Mouse (Mus musculus) retina, adult 2 months (tissue): ENCODE data around the gene Chmp6.

ENCODE experiments used
- DNase-seq: peaks from one replicate; pipeline ENCODE4 v3.0.0-alpha.2; 2012; ENCODE audit warnings: low read depth, low spot score

The Chmp6 gene

DNA sequence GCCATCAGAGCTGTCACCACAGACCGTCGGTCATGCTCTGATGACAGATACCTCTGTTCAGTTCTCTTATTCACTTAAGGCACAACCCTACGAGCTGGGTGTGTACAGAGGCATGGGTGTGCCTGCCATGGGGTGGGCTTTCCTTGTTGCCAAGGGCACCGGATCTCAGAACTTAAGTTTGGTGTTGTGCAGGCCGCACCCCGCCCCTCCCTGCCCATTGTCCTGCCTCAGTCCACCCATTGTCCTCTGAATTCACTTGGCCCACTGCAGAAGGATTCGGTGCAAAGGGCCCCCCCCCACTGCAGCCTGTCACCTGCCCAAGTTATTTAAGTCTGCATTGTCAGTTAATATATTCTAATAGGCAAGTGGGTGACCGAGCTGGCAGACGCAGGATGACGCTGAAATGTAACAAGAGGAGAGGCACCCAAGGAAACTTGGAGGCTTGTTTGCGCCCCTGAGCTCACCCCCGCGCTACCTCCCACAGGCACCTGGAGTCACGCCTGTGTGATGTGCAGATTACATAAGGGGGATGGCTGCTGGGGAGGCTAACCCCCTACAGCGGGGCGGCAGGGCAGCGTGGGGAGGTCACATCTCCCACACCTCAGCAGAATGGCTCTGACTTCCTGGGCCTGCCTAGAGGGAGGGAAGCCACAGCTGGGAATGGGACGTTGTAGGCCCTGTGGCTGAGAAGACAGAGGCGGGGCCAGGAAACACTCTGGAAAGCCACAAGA, 24.7 kb downstream of the Chmp6 start:
- DNase-seq, result no peak

GRCm38 (mm10) chr11:119939073-119939710, 26.0 kb downstream of the Chmp6 start:
- DNase-seq, result no peak

- no peak for DNase-seq
These were observed 26.5 kb downstream of the Chmp6 start for GRCm38 (mm10) chr11:119939711-119940106.

DNA sequence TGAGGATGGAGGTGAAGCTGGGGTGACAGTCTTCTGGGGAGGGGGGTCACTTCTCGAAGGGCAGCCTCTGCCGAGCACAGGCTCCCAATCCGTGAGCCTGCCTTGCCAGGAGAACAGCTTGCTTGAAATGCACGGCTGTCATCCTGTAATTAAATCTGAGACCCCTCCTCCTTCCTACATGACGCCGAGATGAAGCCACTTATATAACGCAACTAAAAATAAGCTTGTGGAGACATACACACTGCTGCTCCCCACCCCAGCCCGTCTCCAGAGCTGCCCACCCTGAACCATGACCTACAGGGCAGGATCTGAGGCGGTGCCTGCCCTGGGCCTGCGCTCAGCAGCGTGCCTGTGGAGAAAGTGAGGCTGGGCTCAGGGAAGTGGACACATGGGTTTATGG, 26.9 kb downstream of the Chmp6 start:
- no peak for DNase-seq

GRCm38 (mm10) chr11:119941794-119942193, 28.6 kb downstream of the Chmp6 start:
- DNase-seq, result no peak

GRCm38 (mm10) chr11:119942201-119942726, 29.0 kb downstream of the Chmp6 start:
- no peak for DNase-seq

DNA sequence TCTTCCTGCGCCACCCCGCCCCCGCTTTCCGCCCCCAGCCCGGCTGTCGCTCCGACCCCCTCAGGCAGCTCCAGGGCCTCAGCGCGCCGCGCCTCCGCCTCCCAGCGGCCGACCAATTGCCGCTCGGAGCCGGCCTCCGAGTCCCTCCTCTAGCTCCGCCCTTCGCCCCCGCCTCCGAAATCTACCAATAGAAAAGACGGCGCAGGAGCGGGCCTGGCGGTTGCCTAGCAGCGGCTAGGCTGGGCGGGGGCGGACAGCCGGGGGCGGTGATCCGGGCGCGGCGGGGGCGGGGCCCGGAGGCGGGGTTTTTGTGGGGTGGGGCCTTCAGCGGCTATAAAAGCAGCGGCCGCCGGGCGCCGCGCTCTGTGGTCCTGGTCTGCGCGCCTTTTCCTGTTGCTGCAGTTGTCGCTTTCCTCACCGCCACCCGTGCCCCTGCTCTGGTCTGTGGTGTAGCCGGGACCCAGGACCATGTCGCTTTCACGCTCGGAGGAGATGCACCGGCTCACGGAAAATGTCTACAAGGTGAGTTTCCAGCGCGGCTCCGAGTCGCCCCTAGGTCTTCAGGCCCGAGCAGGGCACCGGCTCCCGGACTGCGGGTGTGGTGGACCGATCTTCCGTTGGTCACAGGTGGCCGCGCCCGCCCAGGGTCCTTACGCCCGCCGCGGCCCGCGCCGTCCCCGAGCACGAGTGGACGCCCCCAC, 29.6 kb downstream of the Chmp6 start, which contains the start of gene Baiap2:
TSS of gene Baiap2 (plus strand) at position 37 of the 701 bp plus-strand sequence.
- DNase-seq, result peak; percentile 93

GRCm38 (mm10) chr11:119943428-119943988, 30.3 kb downstream of the Chmp6 start:
- DNase-seq, result no peak

GRCm38 (mm10) chr11:119945343-119945742, 32.1 kb downstream of the Chmp6 start:
- no peak for DNase-seq

DNA sequence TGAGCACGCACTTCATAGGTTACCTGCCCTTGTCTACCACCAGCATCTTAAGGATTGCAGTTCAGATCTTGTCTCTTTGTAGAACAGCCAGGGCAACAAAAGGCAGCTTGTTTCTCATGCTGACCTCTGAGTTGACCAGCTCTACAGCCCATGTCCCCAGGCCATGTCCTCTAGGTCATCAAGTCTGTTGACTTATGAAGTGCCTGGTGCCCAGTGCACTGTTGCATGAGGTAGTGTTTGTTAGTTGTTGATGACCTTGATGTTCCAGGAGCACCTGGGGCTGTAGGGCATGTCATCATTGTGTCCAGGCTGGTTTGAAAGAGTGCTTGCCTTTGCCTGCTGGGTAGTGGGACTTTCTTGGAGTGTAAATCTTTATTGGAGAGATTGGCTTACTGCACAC, 34.2 kb downstream of the Chmp6 start:
- no peak for DNase-seq

DNA sequence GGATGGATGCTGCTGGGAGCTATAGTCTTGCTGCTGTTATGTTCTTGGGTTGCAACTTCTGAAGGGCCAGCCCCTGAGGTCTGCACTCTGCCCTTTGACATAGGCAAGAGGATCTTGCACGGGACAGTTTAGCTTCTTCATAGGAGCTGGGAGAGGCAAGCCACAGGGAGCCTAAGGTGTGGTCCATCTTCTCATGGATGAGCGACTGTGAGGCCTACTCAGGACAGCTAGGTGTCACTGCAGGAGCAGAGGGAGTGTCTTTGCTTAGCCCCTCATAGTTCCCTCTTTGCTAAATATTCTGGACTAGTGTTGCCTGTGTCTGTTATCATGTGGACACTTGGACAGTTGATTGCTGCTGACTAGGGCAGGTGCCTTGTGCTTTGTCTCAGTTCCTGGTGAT, 34.7 kb downstream of the Chmp6 start:
- no peak for DNase-seq

DNA sequence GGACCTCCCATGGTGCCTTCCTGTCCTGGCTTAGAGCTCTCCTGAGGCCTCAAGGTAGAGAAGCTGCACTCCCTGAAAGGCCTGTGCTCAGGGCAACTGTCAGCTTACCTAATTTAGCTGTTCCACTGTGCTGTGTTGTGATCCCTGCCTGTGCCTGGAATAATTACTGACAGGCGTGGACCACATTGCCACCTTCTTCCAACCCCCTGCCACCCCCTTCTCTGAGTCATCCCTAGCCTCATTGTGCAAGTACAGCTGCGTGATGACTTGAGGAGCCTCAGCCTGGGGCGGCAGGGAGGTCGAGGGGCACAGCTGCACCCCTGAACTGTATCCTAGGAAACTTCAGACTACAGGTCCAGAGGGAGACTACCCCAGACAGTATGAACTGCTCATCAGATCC, 35.1 kb downstream of the Chmp6 start:
- no peak for DNase-seq

- no peak for DNase-seq
These were observed 35.6 kb downstream of the Chmp6 start for GRCm38 (mm10) chr11:119948803-119949202.

- no peak for DNase-seq
These were observed 37.3 kb downstream of the Chmp6 start for GRCm38 (mm10) chr11:119950535-119950934.

DNA sequence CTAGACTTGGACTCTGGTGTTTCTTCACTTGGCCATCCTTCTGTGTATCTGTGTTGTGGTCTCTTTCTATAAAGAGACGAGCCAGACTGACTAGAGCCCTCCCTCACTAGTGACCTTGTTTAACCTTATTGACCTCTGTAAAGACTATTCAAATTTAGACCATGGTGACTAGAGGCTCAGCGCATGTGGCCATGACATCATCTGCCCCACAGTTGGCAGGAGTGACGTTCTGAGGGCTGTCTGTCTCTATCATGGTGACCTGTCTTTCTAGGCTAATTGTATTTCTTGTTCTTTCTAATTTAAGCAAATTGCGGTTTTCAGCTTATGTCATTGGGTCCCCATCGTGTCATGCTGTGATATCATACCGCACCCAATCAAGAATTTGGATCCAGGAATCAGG, 38.1 kb downstream of the Chmp6 start:
- DNase-seq, result no peak

GRCm38 (mm10) chr11:119952429-119953224, 39.4 kb downstream of the Chmp6 start:
- DNase-seq, result no peak

GRCm38 (mm10) chr11:119954233-119954632, 41.0 kb downstream of the Chmp6 start:
- DNase-seq, result no peak

GRCm38 (mm10) chr11:119954749-119955337, 41.6 kb downstream of the Chmp6 start:
- DNase-seq, result no peak

DNA sequence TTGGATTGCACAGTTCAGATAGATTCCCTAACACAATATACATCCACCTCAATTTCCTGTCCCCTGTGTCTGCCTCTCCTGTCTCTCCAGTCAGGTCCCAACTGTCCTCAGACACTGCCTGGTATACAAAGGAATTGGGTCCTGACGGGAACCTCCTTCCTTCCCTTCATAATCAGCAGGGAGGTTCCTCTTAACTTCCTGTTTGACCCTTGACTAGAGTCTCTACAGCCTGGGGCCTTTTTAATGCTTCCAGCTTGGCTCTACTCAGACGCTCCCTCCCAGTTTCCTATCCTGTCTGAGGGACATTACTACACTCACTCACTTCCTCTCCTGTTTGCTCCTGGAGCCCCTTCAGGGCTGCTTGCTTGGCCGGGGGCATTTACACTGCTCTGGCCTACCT, 42.2 kb downstream of the Chmp6 start:
- no peak for DNase-seq

GRCm38 (mm10) chr11:119956590-119956989, 43.3 kb downstream of the Chmp6 start:
- DNase-seq, result no peak

GRCm38 (mm10) chr11:119958856-119959255, 45.6 kb downstream of the Chmp6 start:
- DNase-seq, result no peak
